Mouse (Mus musculus): ENCODE measurements around the gene Stat2. TPM values are rescaled to one million over a fixed set of nuclear protein-coding genes. Genes with fewer than 3 reads are reported as not detected.

Stat2 gene
- 16.5 TPM for polyA plus RNA-seq (2014; fragmentation: Illumina TruSeq; extraction: RNeasy Lipid Tissue Mini Kit (QIAGEN cat#74804); ENCODE audit: low read depth, low replicate concordance)

GRCm38 (mm10) chr10:128270287-128270841 lies at the start of gene Stat2:
Gene Stat2, plus strand, starts transcription at chr10:128270559.

DNA sequence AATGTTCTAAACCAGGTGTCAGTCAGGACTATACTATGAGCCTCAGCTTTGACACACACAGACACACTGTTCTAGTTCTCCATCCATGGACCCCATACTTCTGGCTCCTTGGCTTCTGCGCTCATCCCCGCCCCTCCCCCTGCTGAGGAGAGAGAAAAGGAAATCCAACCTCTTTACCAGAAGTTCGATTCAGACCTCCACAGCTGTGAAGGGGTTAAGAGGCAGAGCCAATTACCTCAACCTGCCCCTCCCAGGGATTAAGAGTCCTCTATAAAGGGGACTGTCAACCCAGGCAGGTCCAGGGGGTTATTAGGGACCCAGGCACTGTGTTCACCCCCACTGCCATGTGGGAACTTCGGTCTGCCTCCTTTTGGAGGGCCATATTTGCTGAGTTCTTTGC lies 44.8 kb upstream of the Stat2 start, which contains the start of gene Mip:
Mip (plus strand) TSS at position 301 of the 400 bp plus-strand sequence.

GRCm38 (mm10) chr10:128231697-128232419 lies 38.5 kb upstream of the Stat2 start, which contains the start of gene Timeless:
Gene Timeless, plus strand, starts transcription at chr10:128232065.

GRCm38 (mm10) chr10:128253677-128254255 lies 16.6 kb upstream of the Stat2 start, which contains the start of gene Apon:
Gene Apon, plus strand, starts transcription at chr10:128254096.

GRCm38 (mm10) chr10:128268371-128268770 lies 2.0 kb upstream of the Stat2 start, which contains the start of gene Apof:
Gene Apof, plus strand, starts transcription at chr10:128268671.

DNA sequence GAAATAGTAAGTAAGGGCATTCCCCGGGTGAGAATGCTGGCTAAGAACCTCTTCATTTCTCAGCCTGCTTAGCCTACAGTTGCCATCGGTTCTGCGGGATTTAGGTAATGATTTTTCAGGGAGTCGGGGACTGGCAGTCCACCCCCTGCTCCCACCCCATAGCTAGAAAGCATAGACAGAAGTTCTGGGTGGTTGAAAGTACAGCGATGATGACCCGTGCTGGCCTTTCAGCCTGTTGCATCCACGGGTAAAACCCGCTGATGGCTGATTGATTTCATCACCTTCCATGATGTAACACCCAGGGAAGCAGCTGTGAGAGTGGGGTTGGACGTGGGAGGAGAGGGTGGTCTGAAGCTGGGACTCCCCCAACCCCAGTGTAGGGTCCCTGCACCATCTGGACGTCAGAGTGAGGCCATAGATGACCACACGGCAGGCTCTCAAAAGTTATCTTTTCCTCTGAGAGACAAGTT lies 28.4 kb downstream of the Stat2 start, which contains the start of gene Il23a:
Il23a (minus strand) TSS at position 51 of the 470 bp plus-strand sequence.

DNA sequence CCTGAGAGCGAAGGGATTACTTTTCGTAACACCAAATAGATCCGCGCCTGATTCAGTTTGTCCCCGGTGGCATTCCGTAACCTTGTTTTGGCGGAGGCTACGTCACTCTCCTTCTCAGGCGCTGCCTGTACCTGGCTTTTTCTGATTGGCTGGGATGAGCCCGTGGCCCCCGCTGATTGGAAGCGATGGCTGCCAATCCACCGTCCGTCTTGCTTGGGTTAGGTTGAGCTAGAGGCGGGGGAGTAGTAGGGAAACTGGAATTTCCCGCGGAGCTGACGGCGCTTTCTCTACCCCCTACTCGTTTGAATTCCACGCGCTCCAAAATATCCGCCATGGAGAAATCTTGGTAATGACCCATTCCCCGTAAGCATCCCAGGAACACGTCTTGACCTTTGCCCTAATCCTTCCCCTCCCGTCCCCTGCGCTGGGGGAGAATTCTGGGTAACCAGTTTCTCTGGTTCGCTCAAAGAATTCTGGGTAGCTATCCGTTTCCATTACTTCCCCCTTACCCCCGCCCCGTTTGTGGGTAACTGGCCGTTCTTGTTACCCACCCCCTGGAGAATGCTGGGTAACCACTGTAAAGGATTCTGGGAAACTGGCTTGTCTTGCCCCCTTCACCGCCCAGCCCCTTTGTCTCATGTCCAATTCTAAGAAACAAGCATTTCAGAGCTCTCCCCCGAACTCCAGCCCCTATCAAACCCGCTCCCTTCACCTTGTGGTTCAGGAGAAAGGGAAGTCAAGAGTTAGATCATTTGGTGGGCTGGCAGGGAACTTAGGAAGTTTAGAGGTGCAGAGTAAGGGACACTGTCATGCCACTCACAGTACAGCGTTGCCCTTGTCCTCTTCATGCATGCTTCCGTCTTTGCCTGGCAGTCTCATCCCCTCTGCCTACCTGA lies 33.0 kb downstream of the Stat2 start, which contains the start of gene Pan2:
Pan2 (plus strand) TSS at position 210 of the 896 bp plus-strand sequence.

GRCm38 (mm10) chr10:128322141-128323108 lies 52.1 kb downstream of the Stat2 start, which contains the start of gene Cnpy2:
Gene Cnpy2, plus strand, starts transcription at chr10:128322459.

DNA sequence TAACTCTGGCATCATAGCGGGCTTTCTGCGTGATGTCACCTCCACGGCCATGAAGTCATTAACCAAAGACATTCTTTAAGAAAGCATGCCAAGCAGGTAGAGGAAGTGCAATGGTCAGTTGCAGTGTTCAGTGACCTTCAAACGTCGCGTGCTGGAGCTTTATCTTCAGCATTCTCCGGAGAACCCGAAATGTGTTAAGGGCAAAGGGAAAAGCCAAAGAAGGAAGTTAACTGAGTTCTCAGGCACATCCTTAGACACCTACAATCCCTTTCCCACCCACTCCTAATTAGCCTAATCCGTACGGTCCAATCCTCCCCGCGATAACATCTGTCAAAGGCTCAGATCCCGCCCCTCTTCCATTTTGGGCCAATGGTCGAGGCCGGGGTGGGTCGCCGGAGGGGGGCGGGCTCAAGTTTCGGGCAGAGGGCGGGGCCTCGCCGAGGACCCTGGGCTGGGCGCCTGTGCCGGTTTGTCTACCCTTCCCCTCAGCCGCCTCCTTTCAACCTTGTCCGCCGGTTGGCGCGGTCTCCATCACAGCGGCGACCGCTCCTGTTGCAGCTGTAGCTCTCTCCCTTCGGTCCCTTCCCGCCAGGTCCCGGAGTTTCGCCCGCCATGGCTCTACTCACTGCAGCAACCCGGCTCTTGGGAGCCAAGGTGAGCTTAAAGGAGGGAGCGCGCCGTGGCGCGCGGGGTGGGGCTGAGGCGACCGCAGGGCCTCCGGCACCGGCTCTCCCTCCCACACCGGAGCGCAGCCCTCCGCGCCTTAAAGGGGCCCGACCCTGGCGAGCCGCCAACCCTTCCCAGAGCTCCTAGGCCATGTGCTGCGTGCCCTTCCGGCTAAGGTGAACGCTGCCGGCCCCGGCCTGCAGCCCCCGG lies 67.2 kb downstream of the Stat2 start, which contains the start of gene Cs:
Cs (plus strand) TSS at position 429 of the 876 bp plus-strand sequence.

Other genes starting within 250 kb of the Stat2 start
- gene Naca, start 235.0 kb upstream of the Stat2 start, polyA plus RNA-seq (2014; fragmentation: Illumina TruSeq; extraction: RNeasy Lipid Tissue Mini Kit (QIAGEN cat#74804); ENCODE audit: low read depth, low replicate concordance): 1,016 TPM
- gene Ptges3, start 211.6 kb upstream of the Stat2 start, polyA plus RNA-seq (2014; fragmentation: Illumina TruSeq; extraction: RNeasy Lipid Tissue Mini Kit (QIAGEN cat#74804); ENCODE audit: low read depth, low replicate concordance): 590 TPM
- gene Atp5b, start 187.3 kb upstream of the Stat2 start, polyA plus RNA-seq (2014; fragmentation: Illumina TruSeq; extraction: RNeasy Lipid Tissue Mini Kit (QIAGEN cat#74804); ENCODE audit: low read depth, low replicate concordance): 811 TPM
- gene Baz2a, start 179.0 kb upstream of the Stat2 start, polyA plus RNA-seq (2014; fragmentation: Illumina TruSeq; extraction: RNeasy Lipid Tissue Mini Kit (QIAGEN cat#74804); ENCODE audit: low read depth, low replicate concordance): 20.4 TPM
- gene Rbms2, start 90.3 kb upstream of the Stat2 start, polyA plus RNA-seq (2014; fragmentation: Illumina TruSeq; extraction: RNeasy Lipid Tissue Mini Kit (QIAGEN cat#74804); ENCODE audit: low read depth, low replicate concordance): 27.8 TPM
- gene Gls2, start 76.1 kb upstream of the Stat2 start, polyA plus RNA-seq (2014; fragmentation: Illumina TruSeq; extraction: RNeasy Lipid Tissue Mini Kit (QIAGEN cat#74804); ENCODE audit: low read depth, low replicate concordance): not detected
- gene Spryd4, start 58.8 kb upstream of the Stat2 start, polyA plus RNA-seq (2014; fragmentation: Illumina TruSeq; extraction: RNeasy Lipid Tissue Mini Kit (QIAGEN cat#74804); ENCODE audit: low read depth, low replicate concordance): 9.9 TPM
- gene Mip, start 44.7 kb upstream of the Stat2 start, polyA plus RNA-seq (2014; fragmentation: Illumina TruSeq; extraction: RNeasy Lipid Tissue Mini Kit (QIAGEN cat#74804); ENCODE audit: low read depth, low replicate concordance): not detected
- 1.7 TPM for gene Timeless, start 38.5 kb upstream of the Stat2 start, polyA plus RNA-seq (2014; fragmentation: Illumina TruSeq; extraction: RNeasy Lipid Tissue Mini Kit (QIAGEN cat#74804); ENCODE audit: low read depth, low replicate concordance)
- gene Apon, start 16.5 kb upstream of the Stat2 start, polyA plus RNA-seq (2014; fragmentation: Illumina TruSeq; extraction: RNeasy Lipid Tissue Mini Kit (QIAGEN cat#74804); ENCODE audit: low read depth, low replicate concordance): not detected
- gene Apof, start 1.9 kb upstream of the Stat2 start, polyA plus RNA-seq (2014; fragmentation: Illumina TruSeq; extraction: RNeasy Lipid Tissue Mini Kit (QIAGEN cat#74804); ENCODE audit: low read depth, low replicate concordance): 7.3 TPM
- gene Il23a, start 28.2 kb downstream of the Stat2 start, polyA plus RNA-seq (2014; fragmentation: Illumina TruSeq; extraction: RNeasy Lipid Tissue Mini Kit (QIAGEN cat#74804); ENCODE audit: low read depth, low replicate concordance): not detected
- gene Pan2, start 32.8 kb downstream of the Stat2 start, polyA plus RNA-seq (2014; fragmentation: Illumina TruSeq; extraction: RNeasy Lipid Tissue Mini Kit (QIAGEN cat#74804); ENCODE audit: low read depth, low replicate concordance): 7.5 TPM
- gene Cnpy2, start 51.9 kb downstream of the Stat2 start, polyA plus RNA-seq (2014; fragmentation: Illumina TruSeq; extraction: RNeasy Lipid Tissue Mini Kit (QIAGEN cat#74804); ENCODE audit: low read depth, low replicate concordance): 51.6 TPM
- gene Cs, start 67.2 kb downstream of the Stat2 start, polyA plus RNA-seq (2014; fragmentation: Illumina TruSeq; extraction: RNeasy Lipid Tissue Mini Kit (QIAGEN cat#74804); ENCODE audit: low read depth, low replicate concordance): 151 TPM
- gene Coq10a, start 98.4 kb downstream of the Stat2 start, polyA plus RNA-seq (2014; fragmentation: Illumina TruSeq; extraction: RNeasy Lipid Tissue Mini Kit (QIAGEN cat#74804); ENCODE audit: low read depth, low replicate concordance): 19.6 TPM
- gene Ankrd52, start 106.6 kb downstream of the Stat2 start, polyA plus RNA-seq (2014; fragmentation: Illumina TruSeq; extraction: RNeasy Lipid Tissue Mini Kit (QIAGEN cat#74804); ENCODE audit: low read depth, low replicate concordance): 14.8 TPM
- not detected for gene Slc39a5, start 130.7 kb downstream of the Stat2 start, polyA plus RNA-seq (2014; fragmentation: Illumina TruSeq; extraction: RNeasy Lipid Tissue Mini Kit (QIAGEN cat#74804); ENCODE audit: low read depth, low replicate concordance)
- gene Nabp2, start 140.9 kb downstream of the Stat2 start, polyA plus RNA-seq (2014; fragmentation: Illumina TruSeq; extraction: RNeasy Lipid Tissue Mini Kit (QIAGEN cat#74804); ENCODE audit: low read depth, low replicate concordance): 32.8 TPM
- 13.8 TPM for gene Rnf41, start 141.1 kb downstream of the Stat2 start, polyA plus RNA-seq (2014; fragmentation: Illumina TruSeq; extraction: RNeasy Lipid Tissue Mini Kit (QIAGEN cat#74804); ENCODE audit: low read depth, low replicate concordance)
- gene Smarcc2, start 188.7 kb downstream of the Stat2 start, polyA plus RNA-seq (2014; fragmentation: Illumina TruSeq; extraction: RNeasy Lipid Tissue Mini Kit (QIAGEN cat#74804); ENCODE audit: low read depth, low replicate concordance): 50.5 TPM
- 64.3 TPM for gene Myl6, start 223.6 kb downstream of the Stat2 start, polyA plus RNA-seq (2014; fragmentation: Illumina TruSeq; extraction: RNeasy Lipid Tissue Mini Kit (QIAGEN cat#74804); ENCODE audit: low read depth, low replicate concordance)
- not detected for gene Myl6b, start 228.1 kb downstream of the Stat2 start, polyA plus RNA-seq (2014; fragmentation: Illumina TruSeq; extraction: RNeasy Lipid Tissue Mini Kit (QIAGEN cat#74804); ENCODE audit: low read depth, low replicate concordance)